Mouse (Mus musculus) stomach, embryonic 16.5 days (tissue): ENCODE results near the gene Pcnx4. TPM values are rescaled to one million over a fixed set of nuclear protein-coding genes. Genes with fewer than 3 reads are reported as not detected.

Experiments used
- ATAC-seq: fragments of 200-750 bp; cut with Nextera tagmentation; 2 replicates; pipeline ENCODE4 v1.8.0; 2017; ENCODE audit warnings: moderate number of reproducible peaks, moderate TSS enrichment; ENCODE audit not compliant: insufficient read depth, low FRiP score
- H3K27ac ChIP-seq: fragments of 300-500 bp; sonication (generic); 2 replicates; pipeline ENCODE4 v1.5.1; 2014; ENCODE audit warnings: low read length
- H3K27me3 ChIP-seq: fragments of 300-500 bp; sonication (generic); 2 replicates; pipeline ENCODE4 v1.6.1; 2014; ENCODE audit warnings: low read length, control low read depth, mixed read lengths; ENCODE audit not compliant: control insufficient read depth, insufficient read depth
- H3K36me3 ChIP-seq: fragments of 300-500 bp; sonication (generic); 2 replicates; pipeline ENCODE4 v1.6.1; 2014; ENCODE audit warnings: low read length; ENCODE audit not compliant: control insufficient read depth, insufficient read depth
- H3K4me1 ChIP-seq: fragments of 300-500 bp; sonication (generic); 2 replicates; pipeline ENCODE4 v1.6.1; 2014; ENCODE audit warnings: low read length, control low read depth, mixed read lengths; ENCODE audit not compliant: control insufficient read depth, insufficient read depth
- H3K4me2 ChIP-seq: fragments of 300-500 bp; sonication (generic); 2 replicates; pipeline ENCODE4 v1.6.1; 2014; ENCODE audit warnings: low read depth, low read length, mixed read lengths
- H3K4me3 ChIP-seq: fragments of 300-500 bp; sonication (generic); replicated peaks from 2 replicates; pipeline ENCODE4 v1.5.1; 2014; ENCODE audit warnings: mild to moderate bottlenecking, low read length
- H3K9ac ChIP-seq: fragments of 300-500 bp; sonication (generic); 2 replicates; pipeline ENCODE4 v1.6.1; 2014; ENCODE audit warnings: low read length
- H3K9me3 ChIP-seq: fragments of 300-500 bp; sonication (generic); replicated peaks from 2 replicates; pipeline ENCODE4 v1.6.1; 2016; ENCODE audit warnings: low read length, control low read depth; ENCODE audit not compliant: control insufficient read depth
- WGBS: fragments of 180-500 bp; shearing (Covaris S2); extraction: QIAGEN DNeasy Blood & Tissue Kit; methylation state at CpG from one replicate; pipeline ENCODE4 v1.1.7; 2014; 5-methylcytosine and 5-hydroxymethylcytosine counted together
- polyA plus RNA-seq: library from polyadenylated mRNA; unstranded; fragments of >200 nt; fragmentation: Nextera tagmentation; extraction: Ambion mirVana; gene quantifications from 2 replicates; pipeline ENCODE4 v1.2.1, GENCODE M21; 2015

Gene Pcnx4
- polyA plus RNA-seq, 1 experiment from 2014 or later, result 10.7 TPM

GRCm38 (mm10) chr12:72628751-72629150 is 92.6 kb downstream of the Pcnx4 start:
- no peak overlapping the region for H3K4me3 ChIP-seq
- H3K9me3 ChIP-seq, result no peaks in the 10 kb centered on the region
- WGBS, result 90% methylated on average over 7 of the region's 7 CpGs
- H3K27ac ChIP-seq, result no peak overlapping the region
- H3K27me3 ChIP-seq, result no peaks in the 10 kb centered on the region
- no peaks in the 10 kb centered on the region for H3K4me1 ChIP-seq
- H3K36me3 ChIP-seq, result no peaks in the 10 kb centered on the region
- no peak overlapping the region for H3K9ac ChIP-seq
- no peak for ATAC-seq
- H3K4me2 ChIP-seq, result no peak overlapping the region

Other genes with a start within 250 kb of the Pcnx4 start
- gene Rtn1, start 127.3 kb upstream of the Pcnx4 start, polyA plus RNA-seq, result 59.8 and 63.8 TPM in 2 replicates
- 0.12 and 0.20 TPM in 2 replicates for gene Lrrc9, start 94.5 kb upstream of the Pcnx4 start, polyA plus RNA-seq
- not detected in 2 replicates for gene Gm4756, start 113.3 kb downstream of the Pcnx4 start, polyA plus RNA-seq
- 66.2 and 68.3 TPM in 2 replicates for gene Dhrs7, start 128.5 kb downstream of the Pcnx4 start, polyA plus RNA-seq
- gene Ppm1a, start 221.1 kb downstream of the Pcnx4 start, polyA plus RNA-seq, result 22.9 and 23.4 TPM in 2 replicates